Mouse (Mus musculus) spleen, postnatal 14 days (tissue): ENCODE measurements around the gene Abl2.
"Not testable (repeated sequence)": the region's sequence is repeated elsewhere in the genome, so short reads cannot be mapped to it uniquely, and the experiment has no call there.

Experiments used
- DNase-seq, 2 experiments: peaks; one replicate each; pipeline ENCODE4 v3.0.0; 2021 to 2022; ENCODE audit warnings: low spot score in 2 of 2

Gene Abl2

DNA sequence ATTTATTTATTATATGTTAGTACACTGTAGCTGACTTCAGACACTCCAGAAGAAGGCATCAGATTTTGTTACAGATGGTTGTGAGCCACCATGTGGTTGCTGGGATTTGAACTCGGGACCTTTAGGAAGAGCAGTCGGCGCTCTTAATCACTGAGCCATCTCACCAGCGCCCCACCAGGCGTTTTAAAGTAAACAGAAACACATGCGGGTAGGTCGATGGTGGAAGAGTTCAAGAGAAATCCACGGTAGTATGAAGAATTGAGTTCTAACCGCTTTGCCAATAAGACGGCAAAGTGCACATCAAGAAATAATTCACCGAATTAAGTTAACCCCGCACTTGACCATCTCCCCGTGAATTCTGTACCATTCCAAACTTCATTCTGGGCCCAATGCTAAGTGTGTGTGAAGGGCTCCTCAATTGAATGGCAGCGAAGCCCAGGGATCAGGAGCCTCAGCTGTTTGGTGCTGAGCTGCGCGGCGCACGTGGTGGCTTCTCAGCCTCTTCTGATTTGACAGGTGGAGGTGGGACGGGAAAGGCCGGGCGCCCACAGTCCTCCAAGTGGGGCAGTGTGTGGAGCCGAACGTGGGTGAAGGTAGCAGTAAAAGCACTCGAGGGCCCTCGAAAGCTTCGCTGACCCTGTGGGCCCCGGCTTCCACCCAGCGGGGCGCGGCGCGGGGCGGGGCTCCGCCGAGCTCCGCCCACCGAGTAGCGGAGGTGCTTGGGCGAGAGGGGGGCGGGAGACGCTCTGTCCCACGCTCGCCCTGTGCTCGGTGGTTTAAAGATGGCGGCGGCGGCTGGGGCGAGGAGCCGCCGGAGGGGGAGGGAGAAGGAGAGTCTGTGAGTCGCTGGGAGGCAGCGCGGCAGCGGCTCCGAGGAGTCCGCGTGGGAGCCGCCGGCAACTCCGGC is at the start of gene Abl2:
Abl2 (plus strand) TSS at position 763 of the 907 bp plus-strand sequence.
- peak; percentile 72 to 82 for DNase-seq

DNA sequence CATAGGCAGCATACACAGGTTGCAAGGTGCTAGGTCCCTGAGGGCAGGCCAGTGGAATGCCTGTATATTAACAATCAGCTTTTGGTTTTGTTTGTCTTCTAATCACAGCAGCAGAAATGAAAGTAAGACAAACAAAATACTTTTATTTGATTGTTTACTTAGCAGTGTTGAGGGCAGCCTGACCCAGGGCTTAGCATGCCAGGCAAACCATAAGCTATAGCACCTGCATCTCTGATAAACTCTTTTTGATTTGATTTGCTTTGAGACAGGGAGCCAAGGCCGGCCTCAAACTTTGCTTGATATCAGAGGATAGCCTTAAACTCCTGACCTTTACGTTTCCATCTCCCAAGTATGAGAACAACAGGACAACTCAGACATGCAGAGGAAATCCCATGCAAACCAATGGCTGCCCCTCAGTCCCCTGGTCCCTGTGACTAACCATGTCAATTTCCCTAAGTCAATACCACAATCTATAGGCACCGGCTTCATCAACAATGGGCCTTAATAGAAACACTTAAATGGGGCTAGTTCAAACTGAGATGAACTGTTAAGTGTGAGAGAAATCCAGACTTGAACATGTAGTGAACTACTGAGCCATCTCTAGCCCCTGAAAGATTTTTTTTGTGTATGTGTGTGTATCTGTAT is 38.3 kb upstream of the Abl2 start:
- no peak for DNase-seq

- peak; percentile 8 to 18 for DNase-seq
These were observed 36.6 kb upstream of the Abl2 start for GRCm38 (mm10) chr1:156521796-156522517.

- not testable (repeated sequence) for DNase-seq
These were observed 34.7 kb upstream of the Abl2 start, which contains the start of gene Gm10031 for GRCm38 (mm10) chr1:156523842-156524241. Gm10031 (plus strand) TSS chr1:156524012.

GRCm38 (mm10) chr1:156532476-156533175 is 26.0 kb upstream of the Abl2 start:
- not testable (repeated sequence) for DNase-seq

DNA sequence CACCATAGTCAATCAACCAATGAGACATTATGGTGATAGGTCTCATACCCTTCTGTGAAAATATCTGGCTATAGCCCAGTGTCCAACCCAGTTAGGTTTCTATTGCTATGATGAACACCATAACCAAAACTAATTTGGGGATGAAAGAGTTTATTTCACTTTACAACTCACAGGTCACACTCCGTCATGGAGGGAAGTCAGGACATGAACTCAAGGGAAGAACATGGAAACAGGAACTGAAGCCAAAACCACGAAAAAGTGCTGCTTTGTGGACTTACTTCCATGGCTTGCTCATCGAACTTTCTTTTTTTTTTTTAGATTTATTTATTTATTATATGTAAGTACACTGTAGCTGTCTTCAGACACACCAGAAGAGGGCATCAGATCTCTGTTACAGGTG is 25.1 kb upstream of the Abl2 start:
- no peak for DNase-seq

- no peak for DNase-seq
These were observed 24.7 kb upstream of the Abl2 start for GRCm38 (mm10) chr1:156533911-156534310.

- no peak for DNase-seq
These were observed 21.6 kb upstream of the Abl2 start for GRCm38 (mm10) chr1:156537031-156537430.

GRCm38 (mm10) chr1:156537701-156538100 is 20.9 kb upstream of the Abl2 start:
- DNase-seq, result no peak

DNA sequence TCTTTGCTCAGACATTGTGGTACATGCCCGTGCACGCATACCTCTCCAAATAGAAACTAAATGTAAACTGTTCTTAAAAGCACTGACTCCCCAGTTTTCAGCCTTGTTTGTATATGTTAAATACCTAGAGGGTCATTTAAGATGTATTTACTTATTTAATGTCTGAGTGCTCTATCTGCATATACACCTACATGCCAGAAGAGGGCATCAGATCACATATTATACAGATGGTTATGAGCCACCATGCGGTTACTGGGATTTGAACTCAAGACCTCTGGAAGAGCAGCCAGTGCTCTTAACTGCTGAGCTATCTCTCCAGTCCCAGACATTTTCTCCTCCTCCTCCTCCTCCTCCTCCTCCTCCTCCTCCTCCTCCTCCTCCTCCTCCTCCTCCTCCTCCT is 20.2 kb upstream of the Abl2 start:
- no peak for DNase-seq

GRCm38 (mm10) chr1:156539787-156540560 is 18.6 kb upstream of the Abl2 start:
- no peak for DNase-seq

DNA sequence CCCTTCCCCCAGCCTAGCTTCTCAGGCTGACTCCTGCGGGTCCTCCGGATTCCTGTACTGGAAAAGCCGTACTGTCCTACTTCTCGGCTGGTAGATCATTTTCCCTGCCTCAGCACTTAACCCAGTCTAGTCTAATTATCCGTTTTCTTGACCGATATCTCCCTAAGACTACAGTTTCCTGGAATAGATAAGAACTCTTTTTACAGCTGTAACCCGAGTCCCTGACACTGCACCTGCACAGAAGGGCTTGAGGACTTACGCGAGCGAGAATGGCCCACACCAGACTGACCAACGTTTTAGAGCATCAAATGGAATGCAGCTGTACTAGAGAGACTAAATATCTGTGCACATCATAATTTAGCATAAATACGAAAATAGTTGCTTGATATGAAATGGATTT is 14.6 kb upstream of the Abl2 start:
- no peak for DNase-seq

- DNase-seq, result peak; percentile 23 to 24
These were observed 509 bp downstream of the Abl2 start for GRCm38 (mm10) chr1:156558950-156559640.

GRCm38 (mm10) chr1:156559641-156560020 is 1.0 kb downstream of the Abl2 start:
- no peak for DNase-seq

GRCm38 (mm10) chr1:156560500-156560899 is 1.9 kb downstream of the Abl2 start:
- DNase-seq, result no peak

DNA sequence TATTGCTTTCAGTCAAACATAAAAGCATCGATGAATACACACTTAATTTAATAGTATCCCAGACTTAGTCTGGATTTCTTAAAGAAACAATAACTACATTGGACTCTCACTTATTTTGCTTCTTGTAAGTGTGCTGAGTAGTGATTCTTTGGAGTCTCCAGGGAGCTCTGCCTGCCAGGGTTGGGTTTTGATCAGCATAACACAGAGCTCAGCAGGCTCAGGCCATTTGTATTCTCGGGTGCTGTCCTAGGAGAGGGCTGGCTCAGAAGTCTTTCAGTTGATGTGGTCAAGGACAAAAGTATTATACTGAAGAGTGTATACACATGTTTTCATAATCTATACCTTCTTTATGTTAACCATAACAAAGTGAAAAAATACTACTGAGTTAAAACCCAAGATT is 6.7 kb downstream of the Abl2 start:
- no peak for DNase-seq

DNA sequence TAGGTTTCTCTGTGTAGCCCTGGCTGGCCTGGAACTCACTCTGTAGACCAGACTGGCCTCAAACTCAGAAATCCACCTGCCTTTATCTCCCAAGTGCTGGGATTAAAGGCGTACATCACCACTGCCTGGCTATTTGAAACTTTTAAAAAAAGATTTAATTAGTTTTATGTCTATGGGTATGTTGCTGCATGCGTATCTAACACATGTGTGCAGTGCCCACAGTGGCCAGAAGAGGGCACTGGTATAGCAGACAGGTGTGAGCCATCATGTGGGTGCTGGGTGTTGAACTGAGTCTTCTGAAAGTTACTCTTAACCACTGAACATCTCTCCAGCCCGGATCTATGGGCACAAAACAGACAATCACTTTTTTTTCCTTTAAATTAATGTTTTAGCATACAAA is 7.5 kb downstream of the Abl2 start:
- DNase-seq, result peak; percentile 11 to 33

DNA sequence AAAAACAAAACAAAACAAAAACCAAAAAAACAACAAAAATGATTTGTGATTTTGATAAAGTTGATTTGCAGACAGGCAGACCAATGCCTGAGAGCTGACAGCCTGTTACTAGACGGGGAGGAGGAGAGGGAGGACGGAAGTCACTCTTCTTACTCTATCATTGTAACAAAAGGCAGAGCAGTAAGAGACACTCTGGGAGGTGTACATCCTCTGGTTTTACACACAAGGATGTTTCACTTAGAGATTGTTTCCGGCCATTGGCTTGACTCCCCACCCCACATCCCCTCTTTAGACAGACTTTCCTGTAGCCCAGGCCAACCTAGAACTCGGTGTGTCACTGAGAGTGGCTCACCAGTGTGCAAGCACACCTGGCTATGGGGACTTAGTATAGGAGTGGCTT is 11.0 kb downstream of the Abl2 start:
- no peak for DNase-seq

GRCm38 (mm10) chr1:156572952-156573351 is 14.4 kb downstream of the Abl2 start:
- no peak for DNase-seq

- DNase-seq, result no peak
These were observed 22.6 kb downstream of the Abl2 start for GRCm38 (mm10) chr1:156581149-156581548.
